Mouse (Mus musculus): ENCODE data around the gene Zfp664.
A peak's percentile ranks its signal among the peaks of the same experiment; 100 is the strongest.

Zfp664 gene

GRCm38 (mm10) chr5:124929425-124930054, 67.0 kb downstream of the Zfp664 start:
- peak; percentile 16 for DNase-seq (ENCODE audit: low read depth)

GRCm38 (mm10) chr5:124930055-124930439, 67.6 kb downstream of the Zfp664 start:
- DNase-seq (ENCODE audit: low read depth), result no peak

DNA sequence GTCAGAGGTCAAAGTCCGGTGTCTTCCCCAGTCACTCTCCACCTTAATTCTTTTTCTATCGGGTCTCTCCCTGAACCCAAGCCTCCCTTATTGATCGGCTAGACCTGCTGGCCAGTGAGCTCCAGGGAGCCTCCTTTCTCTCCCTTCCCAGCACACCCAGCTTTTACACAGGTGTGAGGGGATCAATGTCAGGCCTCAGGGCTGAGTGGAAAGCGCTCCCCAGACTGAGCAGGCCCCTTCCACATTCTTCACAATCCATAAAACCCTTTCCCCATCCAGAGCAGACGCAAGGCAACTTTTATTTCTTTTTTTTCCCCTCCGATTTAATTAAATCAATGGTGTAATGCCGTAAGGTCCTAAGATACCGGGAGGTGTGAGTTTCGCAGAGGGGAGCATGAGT, 68.1 kb downstream of the Zfp664 start:
- no peak for DNase-seq (ENCODE audit: low read depth)

- no peak for DNase-seq (ENCODE audit: low read depth)
Measured at GRCm38 (mm10) chr5:124931076-124931475, 68.6 kb downstream of the Zfp664 start.

DNA sequence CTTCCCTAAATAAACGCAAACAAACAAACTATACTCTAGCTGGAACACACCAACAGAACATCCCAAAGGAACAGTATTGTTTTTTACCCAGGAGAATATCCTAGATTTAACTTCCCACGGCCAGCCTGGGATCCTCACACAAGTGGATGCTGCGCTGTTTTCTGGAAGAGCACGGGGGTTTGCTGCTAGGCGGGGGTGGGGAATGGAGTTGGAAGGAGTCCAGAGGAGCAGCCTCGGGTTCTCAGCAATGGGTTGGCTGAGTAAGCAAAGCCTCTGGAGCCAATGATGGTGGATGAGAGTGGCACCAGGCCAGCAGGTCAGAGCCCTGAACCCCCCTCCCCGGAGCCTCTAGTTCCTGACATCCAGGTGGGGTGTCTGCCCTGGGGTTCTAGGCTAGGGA, 72.1 kb downstream of the Zfp664 start:
- no peak for DNase-seq (ENCODE audit: low read depth)

GRCm38 (mm10) chr5:124943181-124943792, 80.8 kb downstream of the Zfp664 start:
- DNase-seq (ENCODE audit: low read depth), result no peak

DNA sequence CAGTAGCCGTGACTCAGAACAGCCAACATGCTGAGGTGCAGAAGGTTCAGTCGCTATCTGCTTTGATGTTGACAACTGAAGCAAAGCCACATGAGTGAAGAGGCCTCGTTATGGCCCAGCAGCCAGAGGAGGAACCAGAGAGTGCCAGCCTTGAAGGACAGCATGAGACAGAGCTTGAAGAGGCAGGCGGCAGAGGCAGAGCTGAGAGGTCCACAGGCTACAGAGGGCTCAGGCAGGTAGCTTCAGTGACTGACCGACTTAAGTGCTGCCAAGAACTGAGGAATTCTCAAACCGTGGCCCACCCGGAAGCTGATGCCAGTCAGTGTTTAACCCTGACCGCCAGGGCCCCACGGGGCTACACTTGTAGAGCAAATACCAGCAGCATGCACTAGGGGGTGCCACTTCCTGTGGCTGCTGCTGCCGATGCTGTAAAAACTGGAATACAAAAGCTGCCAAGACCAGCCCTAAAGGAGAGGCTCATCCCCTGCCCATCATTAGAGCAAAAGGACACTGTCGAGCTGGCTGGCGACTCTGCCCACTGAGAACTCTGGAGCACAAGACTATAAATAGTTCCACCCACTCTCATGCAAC, 81.4 kb downstream of the Zfp664 start:
- no peak for DNase-seq (ENCODE audit: low read depth)

- DNase-seq (ENCODE audit: low read depth), result no peak
Measured at GRCm38 (mm10) chr5:124944384-124944783, 81.9 kb downstream of the Zfp664 start.

- no peak for DNase-seq (ENCODE audit: low read depth)
Measured at GRCm38 (mm10) chr5:124945046-124945445, 82.6 kb downstream of the Zfp664 start.

DNA sequence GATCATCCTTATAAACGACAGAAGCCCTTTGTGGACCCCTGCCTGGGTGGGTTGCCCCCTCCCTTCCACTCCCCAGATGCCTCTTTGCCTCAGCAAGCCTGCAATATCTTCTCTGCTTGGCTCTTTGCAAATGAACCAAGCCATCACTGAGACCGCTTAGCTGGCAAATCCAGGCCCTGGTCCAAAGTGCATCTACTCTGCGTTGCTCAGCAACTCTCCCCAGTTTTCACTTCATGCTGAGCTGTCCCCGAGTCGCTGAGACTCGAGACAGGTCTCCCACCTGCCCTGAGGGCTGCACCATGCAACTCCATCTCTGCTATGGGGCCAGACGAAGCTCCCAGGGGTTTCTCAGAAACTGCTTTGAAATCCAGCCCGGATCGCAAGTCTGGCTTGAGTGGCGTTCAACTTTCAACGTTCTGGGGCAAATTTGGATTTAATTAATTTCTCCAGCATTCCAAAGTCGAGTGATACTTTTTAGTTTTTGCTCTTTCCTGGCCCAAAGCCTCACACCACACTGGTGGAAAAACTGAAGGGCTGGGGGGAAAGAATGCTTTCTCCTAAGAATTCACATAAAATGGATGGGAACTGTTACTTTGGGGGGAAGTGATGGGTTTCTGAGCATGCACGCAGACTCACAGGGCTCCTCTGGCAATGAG, 88.3 kb downstream of the Zfp664 start:
- DNase-seq (ENCODE audit: low read depth), result no peak

- DNase-seq (ENCODE audit: low read depth), result no peak
Measured at GRCm38 (mm10) chr5:124951333-124951732, 88.8 kb downstream of the Zfp664 start.

Measured in c-Kit-positive CD71-negative TER-119-negative erythroid progenitor cells, embryonic 14.5 days (primary cell).